Mouse (Mus musculus) monocyte, adult 59 days (primary cell): ENCODE data around the gene Slc41a1. TPM values are rescaled to one million over a fixed set of nuclear protein-coding genes. Genes with fewer than 3 reads are reported as not detected.

ENCODE experiments used
- total RNA-seq, 2 experiments: library from RNA; stranded (reverse); gene quantifications; one replicate each; pipeline ENCODE4 v1.2.4; 2023

Slc41a1 gene
- total RNA-seq, result 10 to 100 TPM; 22.8 to 23.7 TPM

GRCm38 (mm10) chr1:131827207-131827786 lies at the start of gene Slc41a1:
TSS of gene Slc41a1 (plus strand) at chr1:131827493.

GRCm38 (mm10) chr1:131797202-131797909 lies 29.9 kb upstream of the Slc41a1 start, which contains the start of gene Pm20d1:
TSS of gene Pm20d1 (plus strand) at chr1:131797381.

GRCm38 (mm10) chr1:131867093-131867945 lies 40.0 kb downstream of the Slc41a1 start, which contains the start of gene Rab29:
TSS of gene Rab29 (plus strand) at chr1:131867224.

Other genes with a start within 250 kb of the Slc41a1 start
- gene Avpr1b, start 228.3 kb upstream of the Slc41a1 start, total RNA-seq, result not detected
- gene Ctse, start 189.2 kb upstream of the Slc41a1 start, total RNA-seq, result 10 to 100 TPM; 39.7 to 48.1 TPM
- 10 to 100 TPM; 20.0 to 21.9 TPM for gene Rab7b, start 138.8 kb upstream of the Slc41a1 start, total RNA-seq
- not detected for gene Slc26a9, start 83.5 kb upstream of the Slc41a1 start, total RNA-seq
- under 1 TPM in 1 of 2 experiments, not detected in 1; 0.30 TPM for gene Pm20d1, start 30.1 kb upstream of the Slc41a1 start, total RNA-seq
- 10 to 100 TPM; 49.4 to 49.7 TPM for gene Rab29, start 39.7 kb downstream of the Slc41a1 start, total RNA-seq
- 10 to 100 TPM; 37.7 to 38.3 TPM for gene Nucks1, start 83.0 kb downstream of the Slc41a1 start, total RNA-seq
- 10 to 100 TPM; 50.0 to 65.3 TPM for gene Slc45a3, start 135.5 kb downstream of the Slc41a1 start, total RNA-seq
- gene Elk4, start 180.1 kb downstream of the Slc41a1 start, total RNA-seq, result 100 to 1,000 TPM; 116 to 132 TPM
- not detected for gene Mfsd4a, start 240.6 kb downstream of the Slc41a1 start, total RNA-seq